Mouse (Mus musculus) liver, postnatal 0 days (tissue): Measurements from ENCODE around the gene Slc16a4.

Experiments
- CTCF ChIP-seq: sonication (generic); IDR thresholded peaks from 2 replicates; pipeline ENCODE4 v1.5.1; 2016; ENCODE audit warnings: antibody characterized with exemption, low read depth
- EP300 ChIP-seq: IDR thresholded peaks from 2 replicates; pipeline ENCODE4 v1.6.1; 2016; ENCODE audit warnings: antibody characterized with exemption, low read depth, mild to moderate bottlenecking

GRCm38 (mm10) chr3:107276626-107277025 lies 14.4 kb upstream of the Slc16a4 start:
- TF ChIP-seq CTCF (no peak), EP300 (no peak)
